Mouse (Mus musculus) E14TG2a.4 (cell line): ENCODE results near the gene Pdlim7.
A peak's percentile ranks its signal among the peaks of the same experiment; 100 is the strongest.

Experiments used
- H3K27me3 ChIP-seq: 2 replicates; pipeline ENCODE4 v1.6.1; 2014; ENCODE audit warnings: low read length, control low read depth; ENCODE audit not compliant: insufficient read depth
- H3K36me3 ChIP-seq: 2 replicates; pipeline ENCODE4 v1.6.1; 2014; ENCODE audit warnings: low read length, control low read depth; ENCODE audit not compliant: insufficient read depth
- H3K4me1 ChIP-seq: replicated peaks from 2 replicates; pipeline ENCODE4 v1.6.1; 2014; ENCODE audit warnings: low read depth, low read length, control low read depth
- H3K4me3 ChIP-seq: replicated peaks from 2 replicates; pipeline ENCODE4 v1.5.1; 2014; ENCODE audit warnings: mild to moderate bottlenecking, low read length
- H3K9me3 ChIP-seq: 2 replicates; pipeline ENCODE4 v1.6.1; 2014; ENCODE audit warnings: low read length, control low read depth
- CTCF ChIP-seq: conservative IDR thresholded peaks from 2 replicates; pipeline ENCODE4 v1.5.1; 2014; ENCODE audit warnings: low read length
- NANOG ChIP-seq: IDR thresholded peaks from 2 replicates; pipeline ENCODE4 v1.6.1; 2014; ENCODE audit warnings: borderline replicate concordance, low read length, mixed read lengths
- POU5F1 ChIP-seq: IDR thresholded peaks from 2 replicates; pipeline ENCODE4 v1.6.1; 2014; ENCODE audit warnings: low read length, borderline replicate concordance

Gene Pdlim7

GRCm38 (mm10) chr13:55525733-55526553, 12.5 kb upstream of the Pdlim7 start:
- no peak for TF ChIP-seq POU5F1
- TF ChIP-seq NANOG = no peak
- no peak for TF ChIP-seq CTCF
- Histone ChIP-seq H3K4me3 (no peak overlapping the region), H3K4me1 (peaks cover 54% of the 10 kb centered on the region)

GRCm38 (mm10) chr13:55523951-55524600, 10.6 kb upstream of the Pdlim7 start:
- no peak for TF ChIP-seq POU5F1
- no peak for TF ChIP-seq NANOG
- TF ChIP-seq CTCF = no peak
- H3K27me3 ChIP-seq = peaks cover 29% of the 10 kb centered on the region
- H3K36me3 ChIP-seq = peaks cover 3% of the 10 kb centered on the region
- peaks cover 7% of the 10 kb centered on the region; the same call in 1 of the 2 replicates for H3K9me3 ChIP-seq
- H3K4me1 ChIP-seq = peaks cover 44% of the 10 kb centered on the region
- peak overlapping the region; percentile 74 for H3K4me3 ChIP-seq

More at GRCm38 (mm10) chr13:55525733-55526553, 12.5 kb upstream of the Pdlim7 start:
- Histone ChIP-seq H3K36me3 (peaks cover 22% of the 10 kb centered on the region), H3K27me3 (peaks cover 14% of the 10 kb centered on the region), H3K9me3 (no peaks in the 10 kb centered on the region)

- H3K27me3 ChIP-seq = peaks cover 29% of the 10 kb centered on the region
- peaks cover 7% of the 10 kb centered on the region; the same call in 1 of the 2 replicates for H3K9me3 ChIP-seq
- no peaks in the 10 kb centered on the region for H3K36me3 ChIP-seq
- TF ChIP-seq POU5F1 = no peak
- TF ChIP-seq NANOG = no peak
- no peak for TF ChIP-seq CTCF
- peak overlapping the region; percentile 74 for H3K4me3 ChIP-seq
- H3K4me1 ChIP-seq = peaks cover 42% of the 10 kb centered on the region
These were observed 9.8 kb upstream of the Pdlim7 start for GRCm38 (mm10) chr13:55523278-55523677.

DNA sequence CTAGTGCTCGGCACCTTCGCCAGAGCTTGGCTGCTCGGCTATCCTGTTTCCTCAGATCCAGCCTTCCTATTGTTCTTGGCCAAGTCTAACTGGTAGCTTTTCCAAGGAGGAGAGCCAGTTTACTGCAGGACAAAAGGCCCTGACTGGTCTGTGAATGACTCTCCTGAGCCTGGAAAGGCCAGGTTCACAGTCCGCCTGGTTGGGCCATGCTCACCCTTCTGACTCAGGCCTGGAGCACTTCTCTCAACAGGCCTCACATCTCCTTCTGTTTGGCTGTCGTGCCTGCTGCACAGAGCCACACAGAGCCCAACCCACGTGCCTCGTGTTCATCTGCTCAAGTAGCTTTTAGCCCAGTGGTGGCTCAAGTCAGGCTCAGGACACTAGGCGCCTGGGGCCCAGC, 9.3 kb upstream of the Pdlim7 start:
- no peak for TF ChIP-seq CTCF
- TF ChIP-seq POU5F1 = no peak
- no peak for TF ChIP-seq NANOG
- peaks cover 7% of the 10 kb centered on the region; the same call in 1 of the 2 replicates for H3K9me3 ChIP-seq
- H3K4me3 ChIP-seq = peak overlapping the region; percentile 74
- H3K36me3 ChIP-seq = no peaks in the 10 kb centered on the region
- peaks cover 39% of the 10 kb centered on the region for H3K4me1 ChIP-seq
- H3K27me3 ChIP-seq = peaks cover 29% of the 10 kb centered on the region

- TF ChIP-seq NANOG (no peak), CTCF (no peak), POU5F1 (no peak)
- H3K4me1 ChIP-seq = peaks cover 26% of the 10 kb centered on the region
These were observed 6.1 kb upstream of the Pdlim7 start for GRCm38 (mm10) chr13:55519606-55520005.

DNA sequence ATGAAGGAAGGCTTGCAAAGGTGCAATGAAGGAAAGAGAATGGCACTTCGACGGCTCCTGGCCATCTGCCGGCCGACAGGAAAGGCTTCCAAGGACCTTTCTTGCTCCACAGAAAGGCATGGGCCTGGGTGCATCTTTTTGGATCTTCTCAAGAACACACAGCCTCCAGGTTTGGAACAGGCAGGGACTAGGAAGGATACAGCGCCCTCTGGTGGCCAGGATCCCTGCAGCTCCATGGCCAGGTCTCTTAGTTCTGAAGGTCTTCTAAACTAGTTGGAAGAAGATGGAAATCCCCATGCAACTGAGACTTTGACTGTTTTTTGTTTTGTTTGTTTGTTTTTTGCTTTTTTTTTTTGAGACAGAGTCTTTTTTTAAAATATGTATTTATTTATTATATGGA, 3.5 kb upstream of the Pdlim7 start:
- peaks cover 18% of the 10 kb centered on the region for H3K4me1 ChIP-seq
- no peaks in the 10 kb centered on the region for H3K36me3 ChIP-seq
- peaks cover 7% of the 10 kb centered on the region; the same call in 1 of the 2 replicates for H3K9me3 ChIP-seq
- peaks cover 44% of the 10 kb centered on the region for H3K27me3 ChIP-seq
- TF ChIP-seq NANOG (no peak), CTCF (peak; percentile 93)
- H3K4me3 ChIP-seq = no peak overlapping the region

More at GRCm38 (mm10) chr13:55519606-55520005, 6.1 kb upstream of the Pdlim7 start:
- Histone ChIP-seq H3K4me3 (no peak overlapping the region), H3K27me3 (peaks cover 36% of the 10 kb centered on the region), H3K36me3 (no peaks in the 10 kb centered on the region), H3K9me3 (peaks cover 7% of the 10 kb centered on the region; the same call in 1 of the 2 replicates)

GRCm38 (mm10) chr13:55513828-55514227, 352 bp upstream of the Pdlim7 start:
- Histone ChIP-seq H3K4me1 (peaks cover 50% of the 10 kb centered on the region), H3K9me3 (no peaks in the 10 kb centered on the region), H3K27me3 (peaks cover 23% of the 10 kb centered on the region), H3K36me3 (peaks cover 14% of the 10 kb centered on the region), H3K4me3 (peak overlapping the region; percentile 91)
- no peak for TF ChIP-seq CTCF
- no peak for TF ChIP-seq NANOG
- no peak for TF ChIP-seq POU5F1

GRCm38 (mm10) chr13:55512379-55513031, 971 bp downstream of the Pdlim7 start:
- peak overlapping the region; percentile 91 for H3K4me3 ChIP-seq
- TF ChIP-seq CTCF (no peak), NANOG (no peak), POU5F1 (no peak)
- H3K4me1 ChIP-seq = peaks cover 62% of the 10 kb centered on the region
- H3K9me3 ChIP-seq = no peaks in the 10 kb centered on the region
- H3K27me3 ChIP-seq = peaks cover 23% of the 10 kb centered on the region
- H3K36me3 ChIP-seq = peaks cover 25% of the 10 kb centered on the region
